Mouse (Mus musculus) stomach, postnatal 0 days (tissue): ENCODE data around the gene Plekha7.

Experiments
- CTCF ChIP-seq: IDR thresholded peaks from 2 replicates; pipeline ENCODE4 v1.5.1; 2016; ENCODE audit warnings: antibody characterized with exemption, low read depth, mild to moderate bottlenecking, moderate library complexity
- EP300 ChIP-seq: optimal IDR thresholded peaks from 2 replicates; pipeline ENCODE3; 2016; ENCODE audit warnings: antibody characterized with exemption

GRCm38 (mm10) chr7:116153781-116154368 is 154.3 kb downstream of the Plekha7 start:
- TF ChIP-seq CTCF (no peak), EP300 (no peak)
